Mouse (Mus musculus): ENCODE data around the gene Prdm16. TPM values are rescaled to one million over a fixed set of nuclear protein-coding genes. Genes with fewer than 3 reads are reported as not detected.

Gene Prdm16
- polyA plus RNA-seq, 1 experiment from 2014 or later = 58.8 TPM

DNA sequence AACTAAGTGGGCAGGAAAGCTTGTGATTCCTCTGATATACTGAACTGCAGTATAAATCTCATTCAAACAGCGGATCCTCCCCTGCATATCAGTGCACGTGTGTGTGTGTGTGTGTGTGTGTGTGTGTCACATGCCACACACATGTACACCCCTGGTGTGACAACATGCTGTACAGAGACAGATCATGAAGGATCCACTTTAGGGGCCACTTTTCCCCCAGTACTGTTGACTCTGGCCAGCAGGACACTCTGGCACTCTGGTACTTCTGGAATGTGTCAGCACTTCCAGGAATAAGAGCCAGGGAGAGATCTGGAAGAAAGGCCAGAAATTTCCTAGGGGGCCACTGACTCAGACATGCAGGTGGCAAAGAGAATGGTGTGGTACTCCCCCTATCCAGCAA is 10.4 kb downstream of the Prdm16 start:
- H3K4me1 ChIP-seq = peaks cover 89% of the 10 kb centered on the region
- H3K36me3 ChIP-seq = no peaks in the 10 kb centered on the region
- ATAC-seq (ENCODE audit: low FRiP score, low read depth) = no peak
- H3K4me2 ChIP-seq (replicated peaks) = 0 out of 2 replicates have a peak overlapping the region, but pooled peaks have one; percentile 30
- no peak overlapping the region for H3K4me3 ChIP-seq
- 0 out of 2 replicates have a peak overlapping the region, but pooled peaks have one; percentile 21 for H3K9ac ChIP-seq
- no peaks in the 10 kb centered on the region for H3K9me3 ChIP-seq
- 82% methylated on average over 2 of the region's 2 CpGs for WGBS
- H3K27me3 ChIP-seq = 0 out of 2 replicates have a peak, but pooled peaks cover 9% of the 10 kb centered on the region
- peak overlapping the region; percentile 33; the same call in 1 of the 2 replicates for H3K27ac ChIP-seq

DNA sequence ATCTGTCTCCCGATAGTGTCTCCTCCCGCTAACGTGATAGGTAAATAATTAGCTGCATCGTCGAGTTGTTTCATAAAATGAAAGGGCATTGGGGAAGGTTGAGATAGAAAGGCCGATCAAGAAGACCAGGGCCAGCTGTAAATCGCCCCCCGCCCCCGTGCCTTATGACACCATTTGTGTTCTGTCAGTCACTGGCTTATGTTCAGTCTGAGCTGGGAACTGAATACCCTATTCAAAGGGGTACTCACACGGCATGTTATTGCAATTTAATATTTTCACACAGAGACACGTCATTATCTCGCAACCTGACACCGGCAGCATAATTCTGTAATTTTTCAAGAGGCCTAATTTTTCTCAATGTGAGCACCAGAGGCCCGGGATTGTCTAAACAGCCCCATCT is 11.0 kb downstream of the Prdm16 start:
- H3K9me3 ChIP-seq = no peaks in the 10 kb centered on the region
- H3K4me1 ChIP-seq = peaks cover 89% of the 10 kb centered on the region
- 0 out of 2 replicates have a peak, but pooled peaks cover 3% of the 10 kb centered on the region for H3K27me3 ChIP-seq
- no peak overlapping the region for H3K4me3 ChIP-seq
- H3K36me3 ChIP-seq = no peaks in the 10 kb centered on the region
- peak overlapping the region; percentile 28 for H3K4me2 ChIP-seq (replicated peaks)
- H3K27ac ChIP-seq = 0 out of 2 replicates have a peak overlapping the region, but pooled peaks have one; percentile 33
- ATAC-seq (ENCODE audit: low FRiP score, low read depth) = no peak
- H3K9ac ChIP-seq = 0 out of 2 replicates have a peak overlapping the region, but pooled peaks have one; percentile 21
- 52% methylated on average over 14 of the region's 14 CpGs for WGBS

DNA sequence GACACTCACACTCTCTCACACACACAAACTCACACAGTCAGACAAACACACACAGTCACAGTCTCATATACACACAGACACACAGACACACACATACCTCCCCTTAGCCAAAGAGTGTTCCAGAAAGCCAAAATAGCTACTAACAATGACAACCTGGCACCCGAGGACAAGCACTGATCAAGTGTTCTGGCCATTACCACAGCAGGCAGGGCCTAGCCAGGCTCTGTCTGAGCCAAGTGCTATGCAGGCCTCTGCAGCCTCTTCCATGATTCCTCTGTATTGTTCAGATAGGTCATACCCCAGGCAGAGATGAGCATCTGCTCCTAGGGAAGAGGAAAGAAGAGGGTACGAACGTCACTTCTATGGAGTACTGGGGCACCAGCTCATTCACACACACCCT is 13.4 kb downstream of the Prdm16 start:
- no peaks in the 10 kb centered on the region for H3K36me3 ChIP-seq
- WGBS = 89% methylated on average over 3 of the region's 3 CpGs
- peaks cover 89% of the 10 kb centered on the region for H3K4me1 ChIP-seq

DNA sequence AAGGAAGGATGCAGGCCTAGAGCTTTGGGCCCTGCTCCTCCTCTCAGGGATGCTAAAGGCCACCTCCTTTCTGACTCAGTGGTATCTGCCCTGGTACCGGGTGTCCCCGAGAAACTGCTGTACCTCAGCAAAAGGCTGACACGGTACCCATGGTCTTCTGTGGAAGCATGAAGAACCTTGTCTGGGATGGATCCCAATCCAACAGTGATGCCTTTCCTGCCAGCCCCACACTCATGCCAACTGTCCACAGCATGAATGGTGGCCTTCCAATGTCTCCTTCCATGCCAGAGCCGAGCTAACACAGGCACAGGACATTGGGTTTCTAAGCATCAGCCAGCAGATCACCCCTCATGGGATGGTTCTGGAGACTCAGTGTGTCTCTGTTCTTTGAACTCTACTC is 14.2 kb downstream of the Prdm16 start:
- Histone ChIP-seq H3K27me3 (no peaks in the 10 kb centered on the region), H3K9me3 (no peaks in the 10 kb centered on the region), H3K36me3 (no peaks in the 10 kb centered on the region), H3K4me3 (no peak overlapping the region), H3K27ac (no peak overlapping the region), H3K9ac (no peak overlapping the region), H3K4me1 (peaks cover 89% of the 10 kb centered on the region), H3K4me2 (replicated peaks) (no peak overlapping the region)
- 89% methylated on average over 4 of the region's 4 CpGs for WGBS
- ATAC-seq (ENCODE audit: low FRiP score, low read depth) = no peak

More for the DNA sequence above, 13.4 kb downstream of the Prdm16 start:
- H3K27ac ChIP-seq = no peak overlapping the region
- H3K9ac ChIP-seq = no peak overlapping the region
- H3K27me3 ChIP-seq = 0 out of 2 replicates have a peak, but pooled peaks cover 3% of the 10 kb centered on the region
- no peak overlapping the region for H3K4me2 ChIP-seq (replicated peaks)
- no peak overlapping the region for H3K4me3 ChIP-seq
- ATAC-seq (ENCODE audit: low FRiP score, low read depth) = no peak
- no peaks in the 10 kb centered on the region for H3K9me3 ChIP-seq

DNA sequence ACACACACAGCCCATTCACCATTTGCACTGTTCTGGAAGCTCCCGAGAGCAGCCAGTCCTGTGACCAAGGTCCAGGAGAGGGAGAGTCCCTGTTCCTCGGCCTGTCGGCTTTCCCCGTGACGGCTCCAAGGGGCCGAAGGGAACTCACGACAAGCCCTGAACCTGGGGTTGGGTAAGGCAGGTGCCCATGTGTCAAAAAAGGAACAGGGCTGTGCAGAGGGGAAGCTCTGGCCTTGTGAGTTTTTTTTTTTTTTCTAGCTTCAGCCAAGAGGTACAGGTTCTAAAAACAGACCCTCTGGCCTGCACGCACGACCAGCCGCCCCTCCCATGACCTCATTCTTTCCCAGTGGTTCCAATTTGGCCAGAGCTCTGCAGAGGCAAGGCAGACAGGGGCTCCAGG is 25.5 kb downstream of the Prdm16 start:
- no peak for ATAC-seq (ENCODE audit: low FRiP score, low read depth)
- no peak overlapping the region for H3K4me2 ChIP-seq (replicated peaks)
- H3K36me3 ChIP-seq = peaks cover 29% of the 10 kb centered on the region
- H3K4me1 ChIP-seq = peaks cover 28% of the 10 kb centered on the region
- no peak overlapping the region for H3K27ac ChIP-seq
- H3K9ac ChIP-seq = no peak overlapping the region; the same call in 1 of the 2 replicates
- H3K27me3 ChIP-seq = no peaks in the 10 kb centered on the region
- H3K9me3 ChIP-seq = 0 out of 2 replicates have a peak, but pooled peaks cover 7% of the 10 kb centered on the region
- 72% methylated on average over 10 of the region's 10 CpGs for WGBS
- no peak overlapping the region for H3K4me3 ChIP-seq

DNA sequence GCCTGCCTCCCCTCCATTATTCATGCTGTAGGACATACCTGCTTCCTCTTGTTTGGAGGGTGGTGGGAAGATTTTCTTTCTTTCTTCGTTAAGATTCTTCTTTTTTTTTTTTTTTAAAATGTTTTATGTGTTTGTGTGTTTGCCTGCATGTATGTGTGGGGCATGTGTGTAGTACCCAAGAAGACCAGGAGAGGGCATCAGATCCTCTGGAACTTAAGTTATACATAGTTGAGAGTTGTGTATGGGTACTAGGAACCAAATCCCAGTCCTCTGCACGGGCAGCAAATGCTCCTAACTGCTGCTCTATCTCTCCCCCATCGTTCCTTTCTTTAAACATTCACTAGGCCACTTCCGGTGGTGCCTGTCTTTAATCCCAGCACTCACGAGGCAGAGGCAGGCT is 28.9 kb downstream of the Prdm16 start:
- 89% methylated on average over 5 of the region's 5 CpGs for WGBS

GRCm38 (mm10) chr4:154604442-154604830 is 32.2 kb downstream of the Prdm16 start:
- Histone ChIP-seq H3K36me3 (peaks cover 19% of the 10 kb centered on the region), H3K4me3 (no peak overlapping the region), H3K4me1 (peaks cover 48% of the 10 kb centered on the region), H3K9me3 (0 out of 2 replicates have a peak, but pooled peaks cover 7% of the 10 kb centered on the region), H3K27ac (no peak overlapping the region), H3K4me2 (replicated peaks) (no peak overlapping the region), H3K9ac (no peak overlapping the region), H3K27me3 (0 out of 2 replicates have a peak, but pooled peaks cover 4% of the 10 kb centered on the region)
- ATAC-seq (ENCODE audit: low FRiP score, low read depth) = no peak
- 79% methylated on average over 7 of the region's 7 CpGs for WGBS

More for the DNA sequence above, 28.9 kb downstream of the Prdm16 start:
- ATAC-seq (ENCODE audit: low FRiP score, low read depth) = no peak
- no peak overlapping the region for H3K4me3 ChIP-seq
- peaks cover 28% of the 10 kb centered on the region for H3K36me3 ChIP-seq
- H3K27ac ChIP-seq = no peak overlapping the region
- H3K4me1 ChIP-seq = peaks cover 32% of the 10 kb centered on the region
- H3K27me3 ChIP-seq = no peaks in the 10 kb centered on the region
- H3K9me3 ChIP-seq = 0 out of 2 replicates have a peak, but pooled peaks cover 7% of the 10 kb centered on the region
- no peak overlapping the region for H3K9ac ChIP-seq
- no peak overlapping the region for H3K4me2 ChIP-seq (replicated peaks)

GRCm38 (mm10) chr4:154603663-154604441 is 32.8 kb downstream of the Prdm16 start:
- Histone ChIP-seq H3K9me3 (0 out of 2 replicates have a peak, but pooled peaks cover 7% of the 10 kb centered on the region), H3K27ac (no peak overlapping the region), H3K36me3 (peaks cover 14% of the 10 kb centered on the region), H3K27me3 (0 out of 2 replicates have a peak, but pooled peaks cover 4% of the 10 kb centered on the region), H3K4me2 (replicated peaks) (no peak overlapping the region), H3K9ac (no peak overlapping the region), H3K4me3 (no peak overlapping the region), H3K4me1 (peaks cover 54% of the 10 kb centered on the region)
- WGBS = 59% methylated on average over 25 of the region's 25 CpGs
- no peak for ATAC-seq (ENCODE audit: low FRiP score, low read depth)

DNA sequence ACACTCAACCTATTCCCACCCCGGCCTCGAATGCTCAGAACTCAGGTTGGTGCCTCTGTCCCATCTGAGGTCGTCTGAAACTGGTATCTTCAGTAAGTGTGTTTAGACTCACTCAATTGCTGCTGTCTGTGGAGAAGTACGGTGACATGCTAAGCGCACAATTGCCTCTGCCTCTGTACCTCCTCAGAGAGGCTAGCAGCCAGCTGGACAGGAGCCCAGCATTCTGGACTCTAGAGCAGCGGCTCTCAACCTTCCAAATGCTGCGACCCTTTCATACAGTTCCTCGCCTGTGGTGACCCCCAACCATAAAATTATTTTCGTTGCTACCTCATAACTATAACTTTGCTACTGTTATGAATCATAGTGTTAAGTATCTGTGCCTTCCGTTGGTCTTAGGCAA is 34.3 kb downstream of the Prdm16 start:
- H3K36me3 ChIP-seq = 0 out of 2 replicates have a peak, but pooled peaks cover 3% of the 10 kb centered on the region
- H3K4me2 ChIP-seq (replicated peaks) = no peak overlapping the region
- no peak overlapping the region for H3K27ac ChIP-seq
- H3K4me1 ChIP-seq = peaks cover 64% of the 10 kb centered on the region
- H3K4me3 ChIP-seq = no peak overlapping the region
- H3K27me3 ChIP-seq = 0 out of 2 replicates have a peak, but pooled peaks cover 4% of the 10 kb centered on the region
- 82% methylated on average over 10 of the region's 10 CpGs for WGBS
- no peak overlapping the region for H3K9ac ChIP-seq
- H3K9me3 ChIP-seq = no peaks in the 10 kb centered on the region
- no peak for ATAC-seq (ENCODE audit: low FRiP score, low read depth)

DNA sequence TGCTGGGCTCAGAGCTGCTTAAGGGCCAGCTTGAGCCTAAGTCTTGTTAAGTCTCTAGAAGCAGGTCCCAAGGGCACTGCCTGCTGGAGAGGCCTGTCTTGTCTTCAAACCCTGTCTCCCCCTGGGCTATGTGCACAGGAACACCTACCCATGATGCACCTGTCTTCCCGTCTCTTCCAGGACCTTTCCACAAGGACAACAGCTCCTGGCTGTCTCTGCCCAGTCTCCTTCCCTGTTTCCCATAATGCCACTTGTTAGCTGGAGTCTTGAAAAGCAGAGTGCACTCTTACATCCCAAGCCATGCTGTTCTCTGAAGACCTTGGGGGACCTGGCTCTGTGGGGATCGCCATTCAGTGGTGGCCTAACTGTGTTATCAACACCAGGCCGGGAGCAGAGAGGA is 35.7 kb downstream of the Prdm16 start:
- Histone ChIP-seq H3K4me2 (replicated peaks) (no peak overlapping the region), H3K27me3 (0 out of 2 replicates have a peak, but pooled peaks cover 4% of the 10 kb centered on the region), H3K4me1 (peaks cover 75% of the 10 kb centered on the region), H3K27ac (no peak overlapping the region), H3K4me3 (no peak overlapping the region), H3K9ac (no peak overlapping the region), H3K36me3 (0 out of 2 replicates have a peak, but pooled peaks cover 3% of the 10 kb centered on the region), H3K9me3 (no peaks in the 10 kb centered on the region)
- 64% methylated on average over 3 of the region's 3 CpGs for WGBS
- ATAC-seq (ENCODE audit: low FRiP score, low read depth) = no peak

- Histone ChIP-seq H3K4me1 (peaks cover 80% of the 10 kb centered on the region), H3K36me3 (0 out of 2 replicates have a peak, but pooled peaks cover 3% of the 10 kb centered on the region), H3K27me3 (0 out of 2 replicates have a peak, but pooled peaks cover 4% of the 10 kb centered on the region), H3K4me2 (replicated peaks) (no peak overlapping the region), H3K9me3 (no peaks in the 10 kb centered on the region), H3K27ac (no peak overlapping the region), H3K4me3 (no peak overlapping the region), H3K9ac (no peak overlapping the region)
- no peak for ATAC-seq (ENCODE audit: low FRiP score, low read depth)
- 26% methylated on average over 10 of the region's 10 CpGs for WGBS
These were observed 36.7 kb downstream of the Prdm16 start for GRCm38 (mm10) chr4:154599977-154600376.

DNA sequence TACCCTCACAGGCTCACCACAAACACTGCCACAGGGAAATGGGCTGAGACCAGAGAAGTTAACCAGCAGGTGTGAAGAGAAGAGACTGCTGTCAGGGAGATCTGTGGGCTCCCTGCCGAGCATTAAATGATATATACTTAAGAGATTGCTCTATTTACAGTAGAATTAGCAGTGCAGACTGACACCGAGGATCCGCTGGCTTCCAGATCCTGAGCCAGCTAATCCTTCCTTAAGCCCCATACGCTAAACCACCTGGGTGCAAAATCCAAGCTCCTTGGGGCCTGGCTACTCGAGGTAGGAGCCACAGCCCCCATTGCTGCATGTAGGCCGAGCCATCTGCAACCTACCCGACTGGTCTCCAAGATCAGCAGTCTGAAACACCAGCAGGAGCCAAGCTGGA is 38.3 kb downstream of the Prdm16 start:
- H3K9me3 ChIP-seq = no peaks in the 10 kb centered on the region
- H3K4me2 ChIP-seq (replicated peaks) = no peak overlapping the region
- 0 out of 2 replicates have a peak, but pooled peaks cover 4% of the 10 kb centered on the region for H3K27me3 ChIP-seq
- WGBS = 43% methylated on average over 7 of the region's 7 CpGs
- no peak overlapping the region for H3K9ac ChIP-seq
- H3K4me3 ChIP-seq = no peak overlapping the region
- ATAC-seq (ENCODE audit: low FRiP score, low read depth) = no peak
- H3K36me3 ChIP-seq = no peaks in the 10 kb centered on the region
- H3K27ac ChIP-seq = no peak overlapping the region
- peaks cover 85% of the 10 kb centered on the region for H3K4me1 ChIP-seq

Measured in limb, embryonic 13.5 days (tissue).